Mouse (Mus musculus) frontal cortex, adult 2 months (tissue): ENCODE results near the gene Wwc1. TPM values are rescaled to one million over a fixed set of nuclear protein-coding genes. Genes with fewer than 3 reads are reported as not detected.
A peak's percentile ranks its signal among the peaks of the same experiment; 100 is the strongest.
"Not testable (repeated sequence)": the region's sequence is repeated elsewhere in the genome, so short reads cannot be mapped to it uniquely, and the experiment has no call there.

Experiments used
- DNase-seq, 2 experiments: peaks; one replicate each; pipeline ENCODE4 v3.0.0; 2022; ENCODE audit warnings: low spot score in 1 of 2; ENCODE audit errors: extremely low spot score in 1 of 2
- polyA plus RNA-seq: library from polyadenylated mRNA; depleted of rRNA; stranded (reverse); fragments of >200 nt; gene quantifications from 2 replicates; pipeline ENCODE4 v1.2.3, GENCODE M21; 2012

The Wwc1 gene
- polyA plus RNA-seq, 1 experiment: 79.1 TPM

GRCm38 (mm10) chr11:35841738-35842325 is 138.5 kb downstream of the Wwc1 start:
- no peak for DNase-seq

- not testable (repeated sequence) for DNase-seq
These were observed 139.5 kb downstream of the Wwc1 start for GRCm38 (mm10) chr11:35840806-35841205.

- DNase-seq: no peak
These were observed 140.0 kb downstream of the Wwc1 start for GRCm38 (mm10) chr11:35840282-35840681.

- peak; percentile 56 to 73 for DNase-seq
These were observed 141.7 kb downstream of the Wwc1 start for GRCm38 (mm10) chr11:35838345-35839338.

GRCm38 (mm10) chr11:35837156-35838126 is 142.9 kb downstream of the Wwc1 start:
- DNase-seq: no peak

GRCm38 (mm10) chr11:35834022-35834760 is 146.1 kb downstream of the Wwc1 start, which contains the start of gene Rars:
Rars (minus strand) TSS chr11:35834506.
- peak; percentile 89 to 98 for DNase-seq

GRCm38 (mm10) chr11:35833270-35833669 is 147.1 kb downstream of the Wwc1 start:
- DNase-seq: no peak

- DNase-seq: no peak
These were observed 148.2 kb downstream of the Wwc1 start for GRCm38 (mm10) chr11:35832139-35832538.

- no peak for DNase-seq
These were observed 152.6 kb downstream of the Wwc1 start for GRCm38 (mm10) chr11:35827714-35828113.

- DNase-seq: no peak
These were observed 164.0 kb downstream of the Wwc1 start for GRCm38 (mm10) chr11:35816316-35816715.

GRCm38 (mm10) chr11:35811458-35811857 is 168.9 kb downstream of the Wwc1 start:
- no peak for DNase-seq

GRCm38 (mm10) chr11:35801332-35801731 is 179.0 kb downstream of the Wwc1 start:
- DNase-seq: no peak

- DNase-seq: peak in 1 of 2 experiments; percentile 19
These were observed 181.5 kb downstream of the Wwc1 start, which contains the start of gene Fbll1 for GRCm38 (mm10) chr11:35798874-35799273. Fbll1 (minus strand) TSS chr11:35798884.

GRCm38 (mm10) chr11:35798495-35798820 is 181.9 kb downstream of the Wwc1 start:
- DNase-seq: peak; percentile 54 to 81

- DNase-seq: peak in 1 of 2 experiments; percentile 44
These were observed 182.4 kb downstream of the Wwc1 start for GRCm38 (mm10) chr11:35797751-35798494.

GRCm38 (mm10) chr11:35792800-35793199 is 187.5 kb downstream of the Wwc1 start:
- not testable (repeated sequence) for DNase-seq

GRCm38 (mm10) chr11:35788443-35788842 is 191.9 kb downstream of the Wwc1 start:
- DNase-seq: no peak
